Mouse (Mus musculus) olfactory bulb, adult 2 months (tissue): Measurements from ENCODE around the gene Nos3.
"Not testable (repeated sequence)": the region's sequence is repeated elsewhere in the genome, so short reads cannot be mapped to it uniquely, and the experiment has no call there.

Source experiments
- CTCF ChIP-seq: fragments of 200-500 bp; IDR thresholded peaks from 2 replicates; pipeline ENCODE4 v1.5.1; 2012; ENCODE audit warnings: low read depth, mild to moderate bottlenecking, low read length, moderate library complexity; ENCODE audit not compliant: insufficient read depth
- POLR2A ChIP-seq: fragments of 200-500 bp; IDR thresholded peaks from 2 replicates; pipeline ENCODE4 v1.6.1; 2012; ENCODE audit warnings: mild to moderate bottlenecking, low read depth, low read length, moderate library complexity; ENCODE audit not compliant: insufficient read depth

DNA sequence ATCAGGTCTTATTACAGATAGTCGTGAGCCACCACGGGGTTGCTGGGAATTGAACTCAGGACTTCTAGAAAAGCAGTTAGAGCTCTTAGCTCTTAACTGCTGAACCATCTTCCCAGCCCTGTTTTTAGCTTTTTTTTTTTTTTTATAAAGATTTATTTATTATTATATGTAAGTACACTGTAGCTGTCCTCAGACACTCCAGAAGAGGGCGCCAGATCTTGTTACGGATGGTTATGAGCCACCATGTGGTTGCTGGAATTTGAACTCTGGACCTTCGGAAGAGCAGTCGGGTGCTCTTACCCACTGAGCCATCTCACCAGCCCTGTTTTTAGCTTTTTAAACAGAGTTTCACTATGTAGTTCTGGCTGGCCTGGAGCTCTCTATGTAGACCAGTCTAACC, 31.6 kb downstream of the Nos3 start:
- TF ChIP-seq CTCF, POLR2A: not testable (repeated sequence)
